In genomic region chr8:71595862-71596261, GRCm38 (mm10) we compare ENCODE assay signal across 9 mouse cellular contexts. TPM values are rescaled to one million over a fixed set of nuclear protein-coding genes. Genes with fewer than 3 reads are reported as not detected.
DNase-seq lines count a peak whose midpoint lies in the region; ATAC-seq and TF ChIP-seq lines count a peak whose summit lies in the region.
"Had no signal": no experiment of that assay in that cellular context is flagged by ENCODE, and none has a peak within 500 bp of the region (broad histone marks: within the 10 kb centered on the region; RNA-seq: fewer than 3 reads in every experiment).

No protein-coding gene starts in this region.

- ATAC-seq in G1E (ENCODE audit: extremely low read depth, insufficient number of reproducible peaks, low FRiP score, poor library complexity, severe bottlenecking) = no peak
- peak; percentile 30 to 57; a peak in 2 of 4 replicates for ATAC-seq in hematopoietic stem cell, adult 5-6 weeks (replicated peaks in 1 of 2; ENCODE audit: insufficient read depth in 1 of 2, low FRiP score in 2 of 2, low TSS enrichment in 1 of 2, low read depth in 1 of 2, poor library complexity in 2 of 2, severe bottlenecking in 2 of 2)

- peak; percentile 95 for TF ChIP-seq CTCF in G1E (IDR thresholded peaks at IDR 0.05; ENCODE audit: low read depth, low read length)
- peak; percentile 98 for TF ChIP-seq CTCF in cerebellum, adult 2 months (IDR thresholded peaks at IDR 0.05; ENCODE audit: borderline replicate concordance, insufficient read depth, low read depth, low read length)

- peak overlapping the region; percentile 50; the same call in 1 of the 2 replicates for H3K4me3 ChIP-seq in G1E (ENCODE audit: low read depth, low read length)
- peak overlapping the region; percentile 26 for H3K4me3 ChIP-seq in cerebellum, adult 2 months (replicated peaks; ENCODE audit: insufficient read depth, low read depth, low read length)

- H3K27me3 ChIP-seq in G1E (ENCODE audit: insufficient read depth, low read length) = no peaks in the 10 kb centered on the region
- no peaks in the 10 kb centered on the region for H3K27me3 ChIP-seq in cerebellum, adult 2 months (ENCODE audit: control insufficient read depth, insufficient read depth, low read length)

- H3K4me1 ChIP-seq in G1E (ENCODE audit: insufficient read depth, low read depth, low read length) = peaks cover 60% of the 10 kb centered on the region
- H3K4me1 ChIP-seq in cerebellum, adult 2 months (ENCODE audit: control insufficient read depth, insufficient read depth, low read length) = peaks cover 14% of the 10 kb centered on the region

- peak; percentile 77 for DNase-seq in G1E (ENCODE audit: low spot score)
- peak; percentile 88 to 94 for DNase-seq in cerebellum, adult 2 months
- DNase-seq in forelimb bud, embryonic 11.5 days (ENCODE audit: low read depth, low spot score) = peak; percentile 81
- peak; percentile 93 to 96 for DNase-seq in layer of hippocampus, postnatal 10 days (ENCODE audit: low spot score in 2 of 2)
- DNase-seq in lung, postnatal 10 days = peak; percentile 91
- DNase-seq in ovary, postnatal 14 days (ENCODE audit: low spot score) = peak; percentile 89
- peak; percentile 88 for DNase-seq in thymus, postnatal 0 days (ENCODE audit: low spot score)

- no peak for TF ChIP-seq POLR2A in cerebellum, adult 2 months (IDR thresholded peaks at IDR 0.05; ENCODE audit: borderline replicate concordance, insufficient read depth, low read length)

- no peaks in the 10 kb centered on the region for H3K9me3 ChIP-seq in G1E (replicated peaks)

- 6% methylated on average over 27 of the region's 27 CpGs for WGBS in cerebellum, adult 2 months

- no peak overlapping the region for H3K27ac ChIP-seq in cerebellum, adult 2 months (ENCODE audit: insufficient read depth, low read length)

- H3K36me3 ChIP-seq in G1E (replicated peaks) = peaks cover 83% of the 10 kb centered on the region

RNA-seq across cellular contexts. Expression of gene Fam129c, which starts 1.6 kb away (rescaled TPM):
- total RNA-seq in G1E (2014; fragmentation: Nextera tagmentation) (8.3 and 11.4 TPM in 2 replicates), G1E (2017) (6.6 and 7.0 TPM in 2 replicates)
- polyA plus RNA-seq in G1E (2012) = 8.1 and 10.4 TPM in 2 replicates
- 3.4 and 3.7 TPM in 2 replicates for polyA plus RNA-seq in cerebellum, adult 2 months (2012; rRNA removed)
- 1.0 and 9.7 TPM in 2 replicates for total RNA-seq in hematopoietic stem cell, adult 5-6 weeks (2017)
- total RNA-seq in layer of hippocampus, postnatal 10 days (2021) = 1 to 10 TPM; 4.6 to 5.8 TPM
- polyA plus RNA-seq in thymus, postnatal 0 days (2015; fragmentation: Nextera tagmentation; extraction: Ambion mirVana) = 9.4 and 11.2 TPM in 2 replicates

RNA-seq across cellular contexts. Expression of gene Pgls, which starts 3.9 kb away (rescaled TPM):
- total RNA-seq in G1E (2014; fragmentation: Nextera tagmentation) (39.7 and 47.5 TPM in 2 replicates), G1E (2017) (87.2 and 140 TPM in 2 replicates)
- 331 and 360 TPM in 2 replicates for polyA plus RNA-seq in G1E (2012)
- polyA plus RNA-seq in cerebellum, adult 2 months (2012; rRNA removed) = 42.5 and 42.8 TPM in 2 replicates
- 51.4 and 93.2 TPM in 2 replicates for total RNA-seq in hematopoietic stem cell, adult 5-6 weeks (2017)
- total RNA-seq in layer of hippocampus, postnatal 10 days (2021) = 10 to 100 TPM; 75.1 to 81.0 TPM
- 340 and 346 TPM in 2 replicates for polyA plus RNA-seq in thymus, postnatal 0 days (2015; fragmentation: Nextera tagmentation; extraction: Ambion mirVana)

RNA-seq across cellular contexts. Expression of gene Colgalt1, which starts 14.9 kb away (rescaled TPM):
- total RNA-seq in G1E (2014; fragmentation: Nextera tagmentation) = 35.7 and 38.7 TPM in 2 replicates
- 30.5 and 42.4 TPM in 2 replicates for total RNA-seq in G1E (2017)
- polyA plus RNA-seq in G1E (2012) = 37.6 and 42.6 TPM in 2 replicates
- 74.1 and 77.6 TPM in 2 replicates for polyA plus RNA-seq in cerebellum, adult 2 months (2012; rRNA removed)
- total RNA-seq in hematopoietic stem cell, adult 5-6 weeks (2017) = 53.6 and 78.4 TPM in 2 replicates
- 10 to 100 TPM; 65.8 to 77.0 TPM for total RNA-seq in layer of hippocampus, postnatal 10 days (2021)
- 37.9 and 38.9 TPM in 2 replicates for polyA plus RNA-seq in thymus, postnatal 0 days (2015; fragmentation: Nextera tagmentation; extraction: Ambion mirVana)

RNA-seq across cellular contexts. Expression of gene Slc27a1, which starts 27.2 kb away (rescaled TPM):
- total RNA-seq in G1E (2014; fragmentation: Nextera tagmentation) (not detected in 2 replicates), G1E (2017) (0.12 and 0.33 TPM in 2 replicates)
- polyA plus RNA-seq in G1E (2012) = not detected in 2 replicates
- polyA plus RNA-seq in cerebellum, adult 2 months (2012; rRNA removed) = 142 and 153 TPM in 2 replicates
- total RNA-seq in hematopoietic stem cell, adult 5-6 weeks (2017) = 13.3 and 16.6 TPM in 2 replicates
- 10 to 100 TPM; 76.8 to 92.7 TPM for total RNA-seq in layer of hippocampus, postnatal 10 days (2021)
- 32.4 and 33.8 TPM in 2 replicates for polyA plus RNA-seq in thymus, postnatal 0 days (2015; fragmentation: Nextera tagmentation; extraction: Ambion mirVana)

RNA-seq across cellular contexts. Expression of gene Nxnl1, which starts 29.5 kb away (rescaled TPM):
- total RNA-seq in G1E (2014; fragmentation: Nextera tagmentation) = not detected in 2 replicates
- not detected in 2 replicates for total RNA-seq in G1E (2017)
- not detected in 2 replicates for polyA plus RNA-seq in G1E (2012)
- 0.10 and 0.11 TPM in 2 replicates for polyA plus RNA-seq in cerebellum, adult 2 months (2012; rRNA removed)
- total RNA-seq in hematopoietic stem cell, adult 5-6 weeks (2017) = 0.40 and 0.50 TPM in 2 replicates
- not detected for total RNA-seq in layer of hippocampus, postnatal 10 days (2021)
- polyA plus RNA-seq in thymus, postnatal 0 days (2015; fragmentation: Nextera tagmentation; extraction: Ambion mirVana) = 1.1 and 1.3 TPM in 2 replicates
- polyA plus RNA-seq: heart, embryonic 14.5 days had no signal
